Mouse (Mus musculus): ENCODE measurements around the gene Lrmda. TPM values are rescaled to one million over a fixed set of nuclear protein-coding genes. Genes with fewer than 3 reads are reported as not detected.

The Lrmda gene
- total and polyA plus RNA-seq, 3 experiments = 0.92 to 8.6 (median 2.7) TPM

- DNase-seq = no peak
Observed at GRCm38 (mm10) chr14:22043420-22043819, 23.9 kb downstream of the Lrmda start.

GRCm38 (mm10) chr14:22046262-22046856 is 26.8 kb downstream of the Lrmda start:
- DNase-seq = no peak

GRCm38 (mm10) chr14:22048068-22048899 is 28.8 kb downstream of the Lrmda start:
- no peak for DNase-seq

GRCm38 (mm10) chr14:22048900-22049199 is 29.3 kb downstream of the Lrmda start:
- no peak for DNase-seq

- DNase-seq = no peak
Observed at GRCm38 (mm10) chr14:22049282-22049681, 29.8 kb downstream of the Lrmda start.

GRCm38 (mm10) chr14:22051941-22052664 is 32.6 kb downstream of the Lrmda start:
- DNase-seq = peak; percentile 46

- DNase-seq = no peak
Observed at GRCm38 (mm10) chr14:22055630-22056029, 36.1 kb downstream of the Lrmda start.

- no peak for DNase-seq
Observed at GRCm38 (mm10) chr14:22056246-22056645, 36.7 kb downstream of the Lrmda start.

- DNase-seq = no peak
Observed at GRCm38 (mm10) chr14:22058729-22059128, 39.2 kb downstream of the Lrmda start.

- DNase-seq = no peak
Observed at GRCm38 (mm10) chr14:22059348-22059861, 39.9 kb downstream of the Lrmda start.

GRCm38 (mm10) chr14:22060787-22061186 is 41.3 kb downstream of the Lrmda start:
- DNase-seq = no peak

GRCm38 (mm10) chr14:22062117-22062855 is 42.8 kb downstream of the Lrmda start:
- DNase-seq = no peak

GRCm38 (mm10) chr14:22069169-22069568 is 49.7 kb downstream of the Lrmda start:
- no peak for DNase-seq

GRCm38 (mm10) chr14:22073385-22073784 is 53.9 kb downstream of the Lrmda start:
- no peak for DNase-seq

- no peak for DNase-seq
Observed at GRCm38 (mm10) chr14:22074229-22074628, 54.7 kb downstream of the Lrmda start.

GRCm38 (mm10) chr14:22083931-22084330 is 64.4 kb downstream of the Lrmda start:
- DNase-seq = no peak

GRCm38 (mm10) chr14:22085411-22085810 is 65.9 kb downstream of the Lrmda start:
- no peak for DNase-seq

- DNase-seq = peak; percentile 21
Observed at GRCm38 (mm10) chr14:22088604-22089003, 69.1 kb downstream of the Lrmda start.

- DNase-seq = no peak
Observed at GRCm38 (mm10) chr14:22089331-22089730, 69.8 kb downstream of the Lrmda start.

- peak; percentile 24 for DNase-seq
Observed at GRCm38 (mm10) chr14:22089866-22090470, 70.5 kb downstream of the Lrmda start.

GRCm38 (mm10) chr14:22090778-22091211 is 71.3 kb downstream of the Lrmda start:
- DNase-seq = no peak

- no peak for DNase-seq
Observed at GRCm38 (mm10) chr14:22091306-22091705, 71.8 kb downstream of the Lrmda start.

All from adrenal gland, adult 2 months (tissue).